1 mouse cellular context compared by ENCODE assay signal in the genomic region with DNA sequence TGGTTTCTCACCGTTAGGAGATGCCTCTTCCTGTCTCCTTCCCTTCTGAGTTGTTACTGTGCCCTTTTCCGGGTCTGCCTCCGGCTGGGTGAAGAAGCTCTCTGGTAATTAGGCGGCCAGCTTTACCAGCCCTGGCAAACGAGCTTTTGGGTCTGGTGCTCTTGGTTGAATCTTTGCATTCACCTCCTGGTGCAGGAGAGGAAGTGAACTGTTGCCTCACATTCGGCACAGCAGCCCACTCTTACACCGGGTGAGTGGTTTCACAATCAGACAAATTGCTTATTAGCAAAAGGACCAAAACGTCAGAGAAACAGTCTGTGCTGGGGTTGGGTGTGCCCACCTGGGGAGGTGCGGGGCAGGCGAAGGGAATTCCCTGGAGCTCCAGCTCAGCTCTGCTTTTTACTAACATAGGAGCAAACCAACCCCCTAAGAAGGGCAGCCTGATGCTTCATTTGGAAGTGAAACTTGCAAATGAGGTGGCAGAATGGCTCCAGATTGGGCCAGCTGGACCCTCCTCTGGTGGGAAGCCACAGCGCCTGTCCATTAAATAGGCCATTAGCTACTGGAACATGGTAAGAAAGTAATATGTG.
TF ChIP-seq lines count a peak whose summit lies in the region.

No protein-coding gene starts in this region.

TF ChIP-seq in CH12.LX, 34 proteins besides CTCF, POLR2A, EP300 and RAD21 (continued from another document):
- TF ChIP-seq MXI1 (IDR thresholded peaks at IDR 0.05; ENCODE audit: low read depth, low read length) (0 out of 2 replicates have a peak, but pooled peaks have one; percentile 41), POLR2AphosphoS2 (IDR thresholded peaks at IDR 0.05; ENCODE audit: low read depth, low read length) (no peak), GABPA (IDR thresholded peaks at IDR 0.05; ENCODE audit: insufficient replicate concordance, low read depth, low read length) (no peak), RCOR1 (conservative IDR thresholded peaks at IDR 0.05; ENCODE audit: low read depth, low read length) (peak; percentile 65; the same call in 1 of the 2 replicates), TBP (conservative IDR thresholded peaks at IDR 0.05; ENCODE audit: low read depth, low read length) (0 out of 2 replicates have a peak, but pooled peaks have one; percentile 41), CHD1 (IDR thresholded peaks at IDR 0.05; ENCODE audit: low read depth, low read length) (no peak; the same call in 1 of the 2 replicates), ZMIZ1 (IDR thresholded peaks at IDR 0.05; ENCODE audit: low read depth, low read length) (no peak), E2F4 (IDR thresholded peaks at IDR 0.05; ENCODE audit: insufficient replicate concordance, low read depth, low read length) (no peak), ZKSCAN1 (IDR thresholded peaks at IDR 0.05; ENCODE audit: borderline replicate concordance, low read depth, low read length) (no peak), USF1 (IDR thresholded peaks at IDR 0.05; ENCODE audit: low read depth, low read length) (no peak)
